In the genomic region with DNA sequence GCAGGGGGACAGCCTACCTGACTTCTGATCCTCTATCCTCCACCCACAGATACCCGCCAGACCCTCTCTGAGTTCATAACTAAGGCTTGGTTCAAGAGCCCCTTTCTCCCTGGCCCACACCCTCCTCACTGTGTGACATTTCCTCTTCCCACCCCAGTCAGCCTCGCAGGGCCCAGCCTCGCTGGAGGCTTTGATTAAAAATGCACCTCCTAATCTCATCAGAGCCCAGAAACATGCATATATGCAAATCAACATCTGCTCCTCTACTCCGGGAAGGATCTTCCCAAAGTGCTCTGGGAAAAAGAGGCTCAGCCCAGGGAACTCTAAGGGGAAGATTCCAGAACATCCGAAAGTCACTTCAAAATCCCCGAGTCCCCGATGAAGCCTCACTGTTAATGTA, we compare ENCODE assay signal across 13 mouse cellular contexts.
"Had no signal": no experiment of that assay in that cellular context is flagged by ENCODE, and none has a peak within 500 bp of the region (broad histone marks: within the 10 kb centered on the region; RNA-seq: fewer than 3 reads in every experiment).

No protein-coding gene starts in this region.

- H3K27me3 ChIP-seq: liver, embryonic 12.5 days; stomach, embryonic 15.5 days had no signal

- H3K9ac ChIP-seq: limb, embryonic 15.5 days; liver, embryonic 12.5 days; lung, embryonic 14.5 days; midbrain, embryonic 15.5 days; neural tube, embryonic 13.5 days; stomach, embryonic 15.5 days had no signal

- H3K27ac ChIP-seq: limb, embryonic 15.5 days; liver, embryonic 12.5 days; midbrain, embryonic 15.5 days; neural tube, embryonic 13.5 days; stomach, embryonic 15.5 days had no signal

- H3K9me3 ChIP-seq: limb, embryonic 15.5 days; liver, embryonic 12.5 days; midbrain, embryonic 15.5 days; neural tube, embryonic 13.5 days; stomach, embryonic 15.5 days had no signal

- H3K4me3 ChIP-seq: limb, embryonic 15.5 days; liver, embryonic 12.5 days; midbrain, embryonic 15.5 days; neural tube, embryonic 13.5 days; stomach, embryonic 15.5 days had no signal

- DNase-seq: layer of hippocampus, adult 9-11 months; layer of hippocampus, postnatal 36 days; lung, embryonic 14.5 days; lung, postnatal 10 days; lung, postnatal 4 days; retina, postnatal 1 day; thymus, adult 2 months; thymus, postnatal 25 days had no signal

- H3K36me3 ChIP-seq: limb, embryonic 15.5 days; liver, embryonic 12.5 days; midbrain, embryonic 15.5 days; neural tube, embryonic 13.5 days; stomach, embryonic 15.5 days had no signal

- H3K4me1 ChIP-seq: liver, embryonic 12.5 days; stomach, embryonic 15.5 days had no signal

- ATAC-seq: liver, embryonic 12.5 days; midbrain, embryonic 15.5 days had no signal

- H3K4me2 ChIP-seq: limb, embryonic 15.5 days; liver, embryonic 12.5 days; lung, embryonic 14.5 days; midbrain, embryonic 15.5 days; neural tube, embryonic 13.5 days; stomach, embryonic 15.5 days had no signal
